In genomic region chr2:32236760-32237487, GRCm38 (mm10) we compare ENCODE assay signal across 1 mouse cellular context.
TF ChIP-seq lines count a peak whose summit lies in the region.

No protein-coding gene starts in this region.

TF ChIP-seq in MEL, 35 proteins besides CTCF, POLR2A, EP300 and RAD21 (continued from another document):
- TF ChIP-seq MYB (IDR thresholded peaks at IDR 0.05; ENCODE audit: low read depth, low read length): peak; percentile 44; the same call in 1 of the 2 replicates
- peak; percentile 81; the same call in 1 of the 2 replicates for TF ChIP-seq CHD1 (IDR thresholded peaks at IDR 0.05; ENCODE audit: low read depth, low read length)
- TF ChIP-seq SMC3 (IDR thresholded peaks at IDR 0.05; ENCODE audit: low read depth, low read length): 0 out of 2 replicates have a peak, but pooled peaks have one; percentile 13
- no peak for TF ChIP-seq CHD2 (IDR thresholded peaks at IDR 0.05; ENCODE audit: low read length)
- no peak for TF ChIP-seq NELFE (IDR thresholded peaks at IDR 0.05; ENCODE audit: low read depth, low read length)
- TF ChIP-seq E2F4 (IDR thresholded peaks at IDR 0.05; ENCODE audit: borderline replicate concordance, low read depth, low read length): no peak
- no peak for TF ChIP-seq KAT2A (conservative IDR thresholded peaks at IDR 0.05; ENCODE audit: low read depth, low read length)
- no peak for TF ChIP-seq USF1 (IDR thresholded peaks at IDR 0.05; ENCODE audit: low read depth, low read length)
- TF ChIP-seq ZMIZ1 (IDR thresholded peaks at IDR 0.05; ENCODE audit: low read depth, low read length): no peak
- no peak for TF ChIP-seq TAL1 (IDR thresholded peaks at IDR 0.05; ENCODE audit: low read length)
- TF ChIP-seq UBTF (IDR thresholded peaks at IDR 0.05; ENCODE audit: borderline replicate concordance, insufficient read depth, low read depth, low read length): no peak
- peak; percentile 37; the same call in 1 of the 2 replicates for TF ChIP-seq NRF1 (IDR thresholded peaks at IDR 0.05; ENCODE audit: insufficient read depth, low read depth, low read length, poor library complexity, severe bottlenecking)
- no peak; the same call in 1 of the 2 replicates for TF ChIP-seq TBP (IDR thresholded peaks at IDR 0.05; ENCODE audit: low read depth, low read length)
